Mouse (Mus musculus) adrenal gland, postnatal 4 days (tissue): Measurements from ENCODE around the gene Lpp. TPM values are rescaled to one million over a fixed set of nuclear protein-coding genes. Genes with fewer than 3 reads are reported as not detected.

Experiments used
- DNase-seq, 2 experiments: peaks; one replicate each; pipeline ENCODE4 v3.0.0; 2021 to 2022; ENCODE audit warnings: low spot score in 2 of 2, mixed read lengths in 2 of 2
- total RNA-seq, 2 experiments: library from RNA; stranded (reverse); gene quantifications; 2 replicates each; pipeline ENCODE4 v1.2.3; 2021

Gene Lpp
- total RNA-seq, 2 experiments from 2014 or later = 70.2 to 80.0 TPM

DNA sequence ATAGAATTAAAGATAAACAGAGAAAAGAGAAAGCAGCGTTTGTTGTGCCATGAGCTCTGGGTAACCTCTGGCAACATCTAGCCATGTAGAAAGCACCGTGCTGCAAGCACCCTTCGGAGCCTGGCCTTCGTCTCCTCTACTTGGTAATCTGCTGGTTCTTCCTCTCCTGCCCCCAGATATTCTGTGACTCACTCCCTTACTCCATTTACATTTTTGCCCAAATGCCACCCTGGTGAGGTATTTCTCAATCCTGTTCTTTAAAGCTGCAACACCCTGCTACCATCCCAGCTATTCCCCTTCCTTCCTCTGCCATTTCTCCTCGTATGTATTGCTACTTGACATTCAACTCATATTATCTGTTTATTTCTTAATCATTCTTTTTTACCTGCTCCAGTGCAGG, 263.4 kb downstream of the Lpp start:
- no peak for DNase-seq

DNA sequence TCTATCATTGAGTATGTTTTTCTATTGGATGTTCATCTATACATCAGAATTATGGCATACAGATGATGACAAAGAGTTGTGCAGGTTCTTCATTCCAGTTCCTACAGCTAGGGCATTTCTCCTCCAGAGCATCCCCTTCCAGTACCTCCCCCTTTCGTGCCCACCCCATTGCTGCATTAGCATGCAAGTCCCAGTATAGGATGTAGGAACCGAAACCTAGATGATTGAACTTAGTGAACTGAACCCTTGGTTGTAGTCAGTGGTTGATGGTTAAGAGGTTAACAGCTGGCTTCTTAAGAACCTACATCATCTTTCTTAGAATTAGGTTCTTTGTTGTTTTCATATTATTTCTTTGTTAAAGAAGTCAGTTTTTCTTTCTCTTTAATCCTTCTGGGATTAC, 265.7 kb downstream of the Lpp start:
- no peak for DNase-seq

DNA sequence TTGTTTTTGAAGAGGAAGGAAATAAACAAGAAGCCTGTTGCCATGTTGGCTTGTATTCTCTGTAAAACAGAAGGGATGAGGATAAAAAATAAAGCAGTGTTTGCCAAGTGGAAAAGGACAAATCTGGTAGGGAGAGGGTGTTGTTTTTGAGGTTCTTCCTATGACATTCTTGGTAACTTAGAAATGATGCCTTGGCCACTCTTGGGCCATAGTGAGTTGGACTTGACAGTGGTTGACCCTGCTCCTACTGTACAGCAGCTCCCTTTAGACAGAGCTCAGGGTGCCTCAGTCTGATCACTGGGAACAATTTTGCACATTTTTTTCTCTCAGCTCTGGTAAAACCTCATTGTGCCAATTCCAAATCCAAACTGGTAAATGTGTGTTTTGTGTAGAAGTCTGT, 270.8 kb downstream of the Lpp start:
- DNase-seq = no peak

DNA sequence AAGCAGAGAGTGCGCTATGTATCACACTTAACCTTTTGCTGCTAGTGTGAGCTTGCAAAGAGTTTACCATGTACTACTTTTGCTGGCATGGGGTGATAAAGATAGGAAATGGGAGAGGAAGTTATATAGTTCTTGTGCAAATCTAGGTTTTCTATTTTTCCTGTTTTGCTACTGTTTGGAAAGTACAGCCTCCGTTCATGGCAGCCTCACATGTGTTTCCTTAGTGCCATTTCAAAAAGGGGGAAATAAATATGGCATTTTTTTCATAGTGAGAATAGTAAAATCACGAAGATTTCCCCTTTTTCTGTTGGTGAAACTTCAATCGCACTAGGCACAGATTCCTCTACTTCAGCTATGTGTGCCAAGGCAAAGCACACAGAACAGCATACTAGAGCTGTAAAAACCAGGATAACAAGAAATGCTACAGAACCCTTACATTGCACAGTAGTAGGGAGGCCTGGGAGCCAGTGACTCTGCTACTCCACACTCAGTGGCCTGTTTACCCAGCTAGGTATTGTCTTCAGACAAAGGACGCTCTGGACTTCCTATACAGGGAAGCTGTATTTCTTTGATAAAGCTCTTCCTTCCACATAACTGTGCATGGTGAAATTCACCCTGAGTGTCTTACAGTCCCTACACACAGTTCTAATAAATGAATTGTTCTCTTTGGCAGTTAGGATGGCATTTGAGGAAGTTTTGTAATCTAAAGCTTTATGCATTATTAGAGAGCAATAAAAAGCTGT, 276.6 kb downstream of the Lpp start:
- DNase-seq = no peak

DNA sequence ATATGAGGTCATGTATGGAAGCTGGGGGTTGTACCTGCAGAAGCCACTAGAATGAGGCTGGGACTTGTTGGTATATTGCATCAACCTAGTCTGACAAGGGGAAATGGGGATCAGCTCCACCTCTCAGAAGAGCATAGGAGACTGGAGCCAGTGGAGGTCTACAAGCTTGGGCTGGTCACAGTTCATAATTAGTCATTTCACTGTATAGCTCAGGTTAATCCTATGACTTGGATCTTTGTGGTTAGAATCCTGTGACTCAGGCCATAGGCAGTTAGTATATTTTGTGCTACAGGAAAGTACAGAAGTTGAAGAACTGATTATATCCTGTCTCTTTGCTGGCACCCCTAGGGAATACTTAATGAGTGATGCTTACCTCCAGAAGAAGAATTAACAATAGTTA, 285.6 kb downstream of the Lpp start:
- no peak for DNase-seq

DNA sequence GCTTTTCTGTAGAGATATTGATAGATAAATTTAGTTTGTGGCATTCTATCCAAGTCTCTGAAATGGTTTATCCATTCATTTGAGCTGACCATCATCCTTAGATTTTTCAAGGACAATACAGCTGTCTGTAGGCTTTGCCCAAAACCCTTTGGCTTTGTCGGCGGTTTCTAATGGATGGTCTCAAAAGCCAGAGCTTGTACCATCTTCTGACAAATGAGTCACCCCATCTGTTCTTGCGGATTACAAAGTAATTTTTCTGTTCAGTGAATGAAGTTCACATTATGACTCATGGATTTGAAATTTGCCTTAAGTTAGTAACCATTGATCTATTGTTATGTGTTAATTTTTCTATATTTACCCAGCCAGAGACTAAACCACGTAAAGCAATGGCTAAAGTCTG, 301.8 kb downstream of the Lpp start:
- no peak for DNase-seq

DNA sequence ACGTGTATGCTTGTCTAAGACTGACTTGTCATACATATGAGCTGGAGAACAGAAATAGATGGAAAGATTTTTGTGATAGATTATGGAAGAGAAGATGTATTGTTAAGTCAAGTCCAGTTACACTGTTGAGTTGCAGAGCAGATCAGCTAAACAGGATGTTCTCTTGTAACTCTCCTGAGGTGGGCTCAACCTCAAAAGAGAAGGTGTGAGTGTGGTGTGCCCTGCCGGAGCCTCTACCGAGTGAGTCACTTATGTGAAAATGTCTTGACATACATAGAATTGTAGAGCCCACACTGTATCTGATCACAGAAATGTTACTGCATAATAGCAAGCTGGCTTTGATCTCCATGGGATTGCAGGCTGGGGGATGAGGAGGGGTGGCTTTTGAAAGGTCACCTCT, 310.9 kb downstream of the Lpp start:
- DNase-seq = no peak

DNA sequence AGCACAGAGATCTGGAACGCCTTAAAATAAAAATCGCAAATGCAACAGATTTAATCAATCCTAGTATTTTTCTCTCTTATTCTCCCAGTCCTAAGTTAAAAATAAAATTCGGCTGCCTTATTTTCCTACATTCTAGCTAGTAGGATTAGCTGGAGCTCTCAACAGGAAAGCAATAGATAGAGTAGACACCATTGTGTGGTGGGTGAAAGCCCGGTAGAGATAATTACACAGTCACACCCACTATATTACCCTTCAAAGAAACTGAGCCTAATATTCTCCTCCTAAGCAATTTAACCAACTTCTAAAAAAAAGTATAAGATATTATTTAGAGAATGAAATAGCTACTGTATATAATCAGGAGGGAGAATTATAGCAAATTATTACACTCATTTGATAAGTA, 330.3 kb downstream of the Lpp start:
- DNase-seq = no peak

DNA sequence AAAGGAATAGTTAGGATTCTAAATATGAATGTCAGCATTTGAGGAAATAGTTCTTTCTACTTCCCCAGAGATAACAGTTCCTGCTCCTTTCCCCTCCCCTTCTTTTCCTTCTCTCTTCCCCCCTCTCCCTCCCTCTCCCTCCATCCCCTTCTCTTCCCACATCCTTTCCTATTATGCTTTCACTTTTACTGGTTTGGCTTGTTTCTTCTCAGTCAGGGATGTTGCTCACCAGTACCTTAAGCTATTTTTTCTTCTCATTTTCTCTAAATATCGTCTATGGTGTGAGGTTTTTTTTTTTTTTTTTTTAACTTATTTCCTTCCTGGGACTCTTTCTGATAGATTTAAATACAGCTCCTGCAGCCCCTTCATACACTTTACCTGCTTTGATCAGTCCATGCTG, 339.4 kb downstream of the Lpp start:
- no peak for DNase-seq

DNA sequence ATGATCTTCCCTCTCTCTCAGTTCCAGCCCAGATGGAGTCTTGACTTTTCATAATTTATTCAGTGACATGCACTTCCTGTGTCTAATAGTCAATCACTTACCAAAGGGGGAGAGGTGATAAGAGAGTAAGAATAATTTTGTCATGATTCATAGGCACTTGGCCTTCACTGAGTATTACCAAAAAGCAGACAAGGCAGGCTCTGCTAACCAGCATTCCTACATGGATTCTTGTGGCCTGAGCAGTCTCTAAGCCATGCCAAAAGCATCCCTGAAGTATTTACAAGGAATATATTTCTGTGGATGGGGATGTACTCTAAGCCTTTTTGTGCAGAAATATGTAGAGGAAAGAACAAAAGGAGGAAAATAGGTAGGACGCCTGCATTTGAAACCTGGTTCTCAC, 340.0 kb downstream of the Lpp start:
- DNase-seq = no peak

DNA sequence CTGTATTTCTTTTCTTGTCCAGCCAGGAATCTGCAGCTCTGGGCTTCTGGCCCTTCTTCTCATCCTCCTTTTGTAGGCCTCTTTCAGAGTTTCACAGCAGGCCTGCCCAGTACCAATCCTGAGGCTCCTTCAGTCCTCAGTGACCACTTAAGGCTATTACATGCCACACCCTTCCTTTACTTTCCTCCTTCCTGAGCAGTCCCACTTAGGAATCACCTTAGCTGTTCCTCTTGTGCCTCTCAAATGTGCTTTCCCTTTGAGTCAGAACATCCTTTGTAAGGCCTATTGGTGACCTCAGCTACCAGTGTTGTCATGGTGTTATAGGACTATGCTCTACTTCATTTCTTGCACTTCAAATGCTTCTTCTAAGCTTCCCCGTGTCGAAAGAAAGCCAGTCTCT, 342.4 kb downstream of the Lpp start:
- no peak for DNase-seq

DNA sequence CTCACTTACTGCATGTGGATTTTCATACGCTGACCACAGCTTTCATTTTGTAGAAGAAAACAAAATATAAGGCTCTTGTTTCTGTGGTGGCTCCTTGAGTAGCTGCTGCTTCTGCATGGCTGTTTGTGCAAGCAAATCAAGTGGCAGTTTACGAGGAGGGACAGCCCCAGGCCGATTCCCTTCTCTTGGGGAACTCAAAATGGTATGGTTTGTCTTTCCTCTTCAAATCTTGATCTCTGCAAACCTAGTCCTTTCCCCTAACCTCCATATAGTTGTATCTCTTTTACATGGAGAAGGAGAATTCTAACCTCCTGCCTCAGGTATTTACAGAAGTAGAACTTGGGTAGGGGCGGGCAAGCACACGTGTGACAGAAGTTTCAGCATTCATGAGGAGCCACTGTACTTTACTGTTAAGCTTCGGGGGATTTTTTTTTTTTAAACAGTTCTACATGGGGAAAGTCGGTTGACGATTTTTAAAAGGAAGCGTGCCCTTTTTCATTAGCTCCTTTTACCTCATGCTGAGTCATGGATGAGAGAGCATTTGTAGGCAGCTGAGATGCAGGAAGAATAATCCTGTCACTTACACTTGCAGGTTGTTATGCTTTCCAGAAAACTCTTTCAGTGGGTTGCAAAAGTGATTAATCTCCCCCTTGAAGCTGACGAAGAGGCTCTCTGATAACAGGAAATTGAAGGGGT, 344.2 kb downstream of the Lpp start:
- DNase-seq = no peak

DNA sequence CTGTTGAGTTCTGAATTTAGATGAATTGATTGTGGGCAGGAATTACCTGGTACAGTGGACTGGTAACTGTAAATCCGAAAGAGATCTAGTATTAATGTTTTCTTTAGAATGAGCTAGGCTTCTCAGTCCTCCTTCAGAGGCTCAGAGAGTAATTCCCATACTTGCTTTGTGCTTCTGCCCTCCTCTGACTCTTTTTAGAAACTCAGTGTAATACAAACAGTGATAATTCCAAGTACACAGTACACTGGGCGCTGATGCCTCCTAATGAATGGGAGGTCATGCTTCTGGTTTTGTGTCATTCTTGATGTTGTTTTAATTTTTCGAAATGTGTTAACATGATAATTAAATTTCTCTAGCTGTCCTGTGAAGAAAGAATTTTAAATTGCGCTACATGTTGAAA, 347.4 kb downstream of the Lpp start:
- no peak for DNase-seq

DNA sequence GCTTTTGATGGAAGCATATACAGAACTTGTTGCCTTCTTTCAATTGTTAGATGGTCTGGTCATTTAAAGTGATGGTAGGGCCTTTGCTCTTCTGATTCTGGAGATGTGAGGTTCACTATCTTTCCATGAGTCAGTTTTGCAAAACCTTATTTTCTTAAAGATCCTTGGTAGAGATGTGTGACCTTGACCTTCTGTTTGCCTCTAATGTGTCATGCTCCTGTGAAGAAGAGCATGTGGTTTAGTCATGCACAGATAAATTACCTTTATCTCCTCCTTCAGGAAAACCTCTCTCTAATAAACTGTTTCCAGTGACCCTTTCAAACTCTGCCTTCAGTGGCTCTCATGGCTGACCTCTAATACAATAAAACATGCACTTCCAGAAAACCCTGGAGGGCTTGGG, 356.5 kb downstream of the Lpp start:
- no peak for DNase-seq

DNA sequence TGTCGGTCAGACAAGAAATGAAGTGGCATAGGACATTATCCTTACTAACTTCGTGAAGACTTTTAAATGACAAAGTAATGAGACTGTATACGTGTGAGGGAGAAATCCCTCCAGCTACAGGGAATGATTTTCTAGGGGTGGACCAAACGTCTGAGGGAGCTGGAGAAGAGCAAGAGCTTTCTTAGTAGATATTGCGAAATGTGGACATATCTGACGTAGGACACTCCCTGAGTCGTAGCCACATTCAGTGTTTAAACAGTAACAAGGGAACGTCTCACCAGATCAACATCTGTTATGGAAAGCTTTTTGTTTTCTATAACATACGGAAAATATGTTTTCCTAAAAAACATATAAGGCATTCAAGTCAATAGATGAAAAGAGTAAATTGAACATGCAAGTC, 362.8 kb downstream of the Lpp start:
- no peak for DNase-seq

DNA sequence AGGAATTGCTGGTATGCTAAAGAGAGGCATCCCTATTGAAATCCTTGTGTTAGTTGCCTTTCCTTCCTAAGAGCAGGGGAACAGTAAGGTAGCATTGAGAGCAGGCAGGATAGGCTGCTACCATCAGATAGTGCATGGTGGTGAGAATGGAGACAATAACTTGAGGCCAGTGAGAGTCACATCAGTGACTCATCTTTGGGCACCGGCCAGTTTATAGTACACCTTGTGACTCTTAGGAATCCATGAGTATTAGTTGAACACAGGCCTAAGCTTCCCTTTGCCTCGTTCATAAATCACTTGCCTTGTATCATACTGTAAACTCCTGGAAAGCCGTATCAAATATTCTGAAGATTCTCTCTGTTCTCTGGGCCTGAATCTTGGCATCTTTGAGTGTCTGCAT, 372.7 kb downstream of the Lpp start:
- no peak for DNase-seq

DNA sequence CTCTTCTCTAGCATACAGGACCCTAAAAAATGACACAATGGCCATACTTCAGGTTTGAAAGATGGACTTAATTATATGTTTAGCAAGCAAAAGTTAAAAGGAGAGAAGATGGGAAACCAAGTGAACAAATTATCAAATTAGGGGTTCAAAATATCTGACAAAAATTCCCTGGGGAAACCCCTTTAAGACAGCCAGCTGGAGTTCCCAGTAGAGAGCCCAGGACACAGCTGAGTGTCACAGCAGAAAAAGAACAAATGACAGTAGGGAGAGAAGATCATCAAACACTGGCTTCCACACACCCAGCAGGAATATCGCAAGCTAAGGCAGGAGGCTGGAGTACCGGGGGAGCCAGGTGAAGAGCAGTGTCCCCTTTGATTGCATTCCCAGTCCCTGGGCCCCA, 373.3 kb downstream of the Lpp start:
- no peak for DNase-seq

DNA sequence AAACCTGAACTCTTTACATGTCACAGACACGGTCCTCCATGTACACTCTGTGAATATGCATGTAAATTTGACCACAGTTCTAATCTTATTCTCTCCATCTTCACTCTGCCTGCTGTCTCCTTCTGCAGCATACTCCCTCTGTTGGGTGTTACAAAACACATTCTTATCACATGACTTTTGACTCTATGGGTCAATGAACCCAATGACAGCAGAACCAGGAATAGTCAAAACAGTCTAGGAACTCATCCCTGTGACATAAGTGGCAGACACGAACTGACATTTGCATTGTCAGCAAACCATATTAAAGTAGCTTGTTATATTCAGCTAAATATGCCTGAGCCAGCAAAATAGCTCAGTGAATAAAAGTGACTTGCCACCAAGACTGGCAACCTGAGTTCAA, 383.7 kb downstream of the Lpp start:
- DNase-seq = no peak

DNA sequence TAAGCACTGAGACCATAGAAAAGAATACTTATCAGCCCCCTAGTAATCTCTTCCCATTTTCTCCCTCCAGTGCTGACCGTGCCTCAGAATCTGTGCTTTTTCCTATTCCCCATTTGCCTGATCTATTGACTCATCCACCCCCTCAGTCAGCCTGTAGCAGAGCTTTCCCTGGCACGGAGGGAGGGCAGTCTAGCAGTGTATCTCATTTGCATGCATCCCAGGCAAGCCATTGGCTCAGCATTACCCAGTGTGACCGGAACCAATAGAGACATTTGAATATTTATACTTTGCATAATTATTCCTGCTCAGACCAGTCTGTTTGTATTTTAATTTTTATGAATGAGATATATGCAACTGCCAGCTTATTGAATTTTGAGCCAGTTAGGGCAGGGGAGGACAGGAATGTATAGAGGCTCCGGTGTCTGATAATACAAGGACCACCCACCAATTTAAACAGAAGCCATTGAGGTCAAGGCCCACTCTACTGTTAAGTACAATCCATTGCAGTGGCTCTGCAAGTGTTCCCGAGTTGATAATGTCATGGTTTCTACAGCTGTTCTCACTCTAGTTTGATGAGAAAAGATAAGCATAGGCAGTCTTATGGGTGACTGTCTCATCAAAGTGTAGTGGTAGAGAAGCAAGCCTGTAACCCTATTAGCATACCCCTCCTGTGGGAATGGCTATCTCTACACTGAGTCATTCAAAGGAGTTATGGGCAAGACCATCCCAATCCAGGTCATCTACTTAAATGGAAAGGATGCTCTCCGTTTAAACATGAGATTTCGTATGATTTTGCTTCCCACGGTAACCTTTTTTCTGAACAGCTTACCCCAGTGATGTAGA, 385.3 kb downstream of the Lpp start:
- DNase-seq = no peak

DNA sequence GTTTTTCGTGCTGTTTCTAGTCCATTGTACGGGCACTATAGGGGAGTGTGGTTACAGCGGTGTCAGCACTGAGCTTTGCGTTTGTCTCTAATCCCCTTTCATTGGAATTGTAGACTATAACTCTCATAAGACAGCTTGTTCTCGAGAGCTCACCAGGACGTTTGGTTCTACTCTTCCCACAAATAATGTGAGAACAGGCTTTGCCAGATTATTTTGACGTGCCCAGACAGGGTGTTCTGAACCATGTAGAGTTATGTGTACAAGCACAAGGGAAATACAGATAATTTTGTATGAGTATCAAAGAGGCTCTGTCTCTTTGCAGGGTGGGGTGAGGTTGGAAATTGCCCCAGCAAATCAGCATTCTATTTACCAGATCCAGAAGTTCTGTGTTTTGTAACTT, 387.2 kb downstream of the Lpp start:
- DNase-seq = no peak

DNA sequence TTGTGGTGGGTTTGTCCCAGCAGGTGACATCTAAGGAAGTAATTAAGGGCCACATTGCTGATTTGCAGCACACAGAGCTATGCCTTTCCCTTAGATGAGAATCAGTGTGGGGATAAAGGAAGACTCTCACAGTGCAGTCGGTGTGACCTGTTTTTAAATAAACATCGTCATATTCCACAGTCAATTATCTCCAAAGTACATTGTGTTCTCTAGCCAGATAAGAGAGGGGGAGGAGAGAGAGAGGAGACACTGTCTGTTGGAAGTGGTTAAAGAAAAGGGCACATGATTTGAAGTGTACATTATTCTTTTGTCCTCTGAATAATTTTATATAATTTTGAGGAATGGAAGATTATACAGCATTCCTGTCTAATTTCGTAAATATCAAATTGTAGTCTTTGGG, 388.6 kb downstream of the Lpp start:
- no peak for DNase-seq

DNA sequence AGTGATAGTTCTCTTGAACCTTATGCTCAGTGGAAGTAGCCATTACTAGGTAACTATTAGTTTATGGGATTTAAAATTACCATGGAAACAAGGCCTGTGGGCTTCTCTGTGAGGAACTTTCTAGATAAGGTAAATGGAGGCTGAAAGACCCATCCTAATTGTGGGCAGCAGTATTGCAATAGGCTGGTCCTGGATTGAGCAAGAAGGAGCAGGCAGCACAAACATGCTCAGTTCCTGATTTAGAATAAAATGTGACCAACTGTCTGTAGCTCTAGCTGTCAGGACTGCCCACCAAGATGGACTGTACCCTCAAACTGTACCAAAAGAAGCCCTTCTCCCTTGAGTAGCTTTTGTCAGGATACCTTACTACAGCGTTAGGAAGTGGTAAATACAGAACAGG, 392.3 kb downstream of the Lpp start:
- DNase-seq = no peak
